Mouse (Mus musculus) G1E-ER4 (cell line): ENCODE data around the gene Map1b. TPM values are rescaled to one million over a fixed set of nuclear protein-coding genes. Genes with fewer than 3 reads are reported as not detected.

Experiments
- GATA1 ChIP-seq: IDR thresholded peaks from one replicate; pipeline ENCODE4 v1.8.0; 2012; ENCODE audit warnings: low read length, inconsistent platforms
- polyA plus RNA-seq: library from polyadenylated mRNA; stranded (reverse); fragments of >175 nt; gene quantifications from 2 replicates; pipeline ENCODE4 v1.2.3, GENCODE M21; 2012

Gene Map1b
- polyA plus RNA-seq, 1 experiment = not detected

GRCm38 (mm10) chr13:99541429-99542267 is 25.3 kb upstream of the Map1b start:
- TF ChIP-seq GATA1 = no peak

GRCm38 (mm10) chr13:99539288-99539687 is 22.9 kb upstream of the Map1b start:
- no peak for TF ChIP-seq GATA1

DNA sequence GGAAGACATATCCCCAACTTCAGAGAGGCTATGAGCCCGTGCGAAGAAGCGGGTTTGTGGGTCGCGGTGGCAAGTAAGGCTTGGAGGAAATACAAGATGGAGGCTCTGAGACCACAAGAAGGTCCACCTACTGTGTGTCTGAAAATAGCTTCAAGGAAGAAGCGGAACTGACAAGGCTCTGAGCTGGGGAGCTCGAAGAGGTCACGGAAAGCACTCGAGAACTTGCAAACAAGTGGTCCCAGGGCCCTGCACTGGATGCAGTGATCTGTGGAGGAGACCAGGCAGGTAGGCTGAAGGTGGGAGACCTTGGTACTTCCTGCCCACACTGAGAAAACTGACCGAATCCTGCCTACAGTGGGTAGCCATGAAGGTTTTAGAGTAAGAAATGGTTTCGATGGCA is 22.5 kb upstream of the Map1b start:
- TF ChIP-seq GATA1 = no peak

- TF ChIP-seq GATA1 = no peak
Measured at GRCm38 (mm10) chr13:99537908-99538513, 21.7 kb upstream of the Map1b start.

DNA sequence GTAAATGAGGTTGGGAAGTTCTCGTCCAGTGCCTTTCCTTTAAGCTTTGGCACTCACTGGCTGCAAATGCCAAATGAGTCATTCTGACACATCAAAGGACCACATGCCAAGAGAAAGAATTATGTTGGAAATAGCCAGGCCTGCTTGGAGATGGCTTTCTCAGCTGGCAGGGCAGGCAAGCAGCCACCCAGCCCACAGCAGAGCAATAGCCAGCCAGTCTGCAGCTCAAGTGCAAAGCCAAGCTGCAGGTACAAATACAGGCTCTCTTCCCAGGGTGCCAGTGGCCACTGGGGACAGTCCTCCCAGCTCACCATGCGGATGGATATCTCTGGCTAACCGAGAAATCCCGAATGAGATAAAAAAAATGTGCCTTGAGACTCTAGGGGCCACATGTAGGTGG is 12.1 kb upstream of the Map1b start:
- TF ChIP-seq GATA1 = no peak

- TF ChIP-seq GATA1 = no peak
Measured at GRCm38 (mm10) chr13:99527936-99528335, 11.6 kb upstream of the Map1b start.

DNA sequence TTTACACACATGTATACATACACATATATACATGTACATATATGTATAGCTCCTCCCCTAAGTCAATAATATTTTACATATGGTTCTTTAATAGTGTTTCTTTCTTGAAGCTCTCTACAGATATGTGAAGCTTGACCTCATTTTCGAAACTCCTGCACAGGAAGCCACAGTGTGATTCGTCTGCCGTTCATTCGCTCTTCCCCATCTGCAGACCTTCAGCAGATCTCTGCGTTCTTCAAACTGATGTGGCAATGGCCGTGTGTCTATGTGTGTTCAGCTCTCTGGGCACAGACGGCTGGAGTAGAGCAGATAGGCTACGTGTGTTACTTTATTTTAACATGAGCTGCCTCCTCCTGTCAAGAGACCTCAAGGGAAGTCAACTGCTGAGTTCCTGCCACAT is 9.2 kb upstream of the Map1b start:
- no peak for TF ChIP-seq GATA1

- no peak for TF ChIP-seq GATA1
Measured at GRCm38 (mm10) chr13:99517836-99518235, 1.5 kb upstream of the Map1b start.

GRCm38 (mm10) chr13:99515736-99516447 is 448 bp downstream of the Map1b start:
- TF ChIP-seq GATA1 = no peak

DNA sequence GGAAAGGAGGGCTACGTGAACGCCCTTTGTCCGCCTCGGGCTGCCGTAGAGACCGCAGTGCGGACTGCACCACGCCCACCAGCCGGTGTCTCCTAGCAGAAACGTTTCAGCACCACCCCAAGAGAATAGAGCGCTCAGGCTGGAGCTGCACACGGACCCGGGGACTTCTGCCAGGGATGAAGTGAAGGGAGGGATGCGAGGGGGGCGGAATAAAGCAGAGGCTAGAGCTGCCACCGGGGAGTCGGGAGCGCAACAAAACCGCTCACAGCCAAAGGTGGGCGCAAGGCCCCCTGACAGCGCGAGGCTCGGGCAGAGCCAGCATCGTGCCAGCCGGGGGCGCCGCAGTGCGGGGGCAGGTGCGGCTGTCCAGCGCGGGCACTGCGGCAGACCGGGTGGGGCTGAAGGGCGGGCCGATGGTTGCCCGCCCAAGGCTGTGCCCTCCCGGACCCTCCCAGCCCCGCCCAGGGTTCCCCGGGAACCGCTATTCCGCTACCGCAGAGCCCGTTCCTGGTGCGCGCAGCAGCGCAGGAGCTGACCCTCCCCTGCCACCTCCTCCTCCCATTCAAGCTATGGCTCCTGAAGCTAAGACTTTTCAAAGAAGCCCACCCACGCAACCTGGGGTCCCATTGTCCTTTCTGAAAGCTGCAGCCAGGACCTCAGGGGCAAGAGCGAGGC is 1.3 kb downstream of the Map1b start:
- TF ChIP-seq GATA1 = no peak

DNA sequence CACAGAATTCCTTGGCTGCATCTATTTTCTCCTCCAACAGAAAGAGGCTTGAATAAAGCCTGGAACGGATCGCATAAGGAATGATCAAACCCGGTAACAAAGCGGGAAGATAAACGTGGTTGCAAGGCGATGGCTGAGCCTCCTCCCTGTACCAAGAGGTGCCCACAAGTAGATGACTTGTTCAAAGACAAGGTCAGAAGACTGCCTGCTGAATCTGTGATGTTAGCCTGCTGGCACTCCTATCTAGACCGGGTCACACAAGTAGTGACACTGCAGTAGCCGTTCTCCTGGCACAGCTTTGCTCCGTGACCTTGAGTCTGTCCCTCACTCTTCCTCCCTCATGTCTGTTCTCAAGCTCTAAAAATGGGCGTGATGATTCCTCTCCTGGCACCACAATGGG is 2.4 kb downstream of the Map1b start:
- no peak for TF ChIP-seq GATA1

- no peak for TF ChIP-seq GATA1
Measured at GRCm38 (mm10) chr13:99513138-99513537, 3.2 kb downstream of the Map1b start.

GRCm38 (mm10) chr13:99509896-99510295 is 6.4 kb downstream of the Map1b start:
- no peak for TF ChIP-seq GATA1

DNA sequence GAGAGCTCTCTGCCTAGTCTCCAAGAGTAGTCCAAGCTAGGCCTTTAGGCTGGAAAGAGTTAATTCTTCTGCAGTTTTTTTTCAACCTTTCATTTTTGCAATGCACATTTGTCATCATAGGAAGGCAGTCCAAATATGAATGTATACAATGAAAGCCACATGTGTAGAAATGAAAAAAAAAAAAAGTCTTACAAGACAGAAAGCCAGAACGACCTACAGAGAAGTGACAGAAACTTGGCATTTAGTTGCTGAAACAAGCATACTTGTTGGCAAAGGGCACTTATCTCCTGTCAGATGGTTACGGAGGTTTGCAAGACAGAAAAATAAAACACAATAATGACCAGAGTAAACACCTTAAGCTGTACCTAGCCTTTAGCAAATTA is 9.8 kb downstream of the Map1b start:
- no peak for TF ChIP-seq GATA1

DNA sequence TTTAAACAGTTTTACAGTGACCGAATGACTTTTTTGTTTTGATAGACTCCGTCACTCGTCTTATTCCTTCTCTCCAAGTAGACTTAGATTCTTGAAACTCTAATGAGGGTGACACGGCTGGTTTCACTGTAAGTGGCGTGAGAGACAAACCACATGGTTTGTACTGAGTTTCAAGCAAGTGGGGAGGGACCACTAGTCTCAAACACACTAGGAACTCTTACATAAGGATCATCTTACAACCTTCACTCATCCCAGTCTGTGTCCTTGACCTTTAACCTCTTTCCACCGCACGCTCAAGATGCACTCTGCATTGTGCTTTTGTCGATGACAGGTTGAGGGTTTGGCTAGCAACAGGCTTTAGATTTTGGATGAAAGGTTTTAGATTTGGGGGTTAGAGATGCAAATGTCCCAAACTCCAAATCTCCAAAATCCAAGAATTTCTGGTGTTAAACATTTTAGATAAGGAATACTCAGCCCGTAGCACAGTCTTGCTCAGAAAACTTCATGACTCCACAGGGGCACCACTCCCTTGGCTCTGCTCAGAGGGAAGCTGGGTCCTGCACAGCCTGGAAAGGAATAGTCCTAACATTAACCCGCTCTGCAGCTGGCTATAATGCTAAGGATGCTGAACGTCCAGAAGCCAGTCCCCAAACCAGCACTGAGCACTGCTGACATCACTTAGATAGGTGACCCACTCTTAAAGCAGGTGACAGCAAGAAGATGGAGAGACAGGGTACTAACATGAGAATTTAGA is 10.3 kb downstream of the Map1b start:
- no peak for TF ChIP-seq GATA1
